Mouse (Mus musculus) midbrain, embryonic 14.5 days (tissue): ENCODE results near the gene Nectin3. TPM values are rescaled to one million over a fixed set of nuclear protein-coding genes. Genes with fewer than 3 reads are reported as not detected.

Experiments
- ATAC-seq: fragments of 200-750 bp; cut with Nextera tagmentation; 2 replicates; pipeline ENCODE4 v1.8.0; 2017; ENCODE audit warnings: moderate number of reproducible peaks, moderate library complexity; ENCODE audit not compliant: low FRiP score, low TSS enrichment
- DNase-seq: peaks from one replicate; pipeline ENCODE4 v3.0.0-alpha.2; 2015
- H3K27ac ChIP-seq: fragments of 300-500 bp; sonication (generic); replicated peaks from 2 replicates; pipeline ENCODE4 v1.5.1; 2014; ENCODE audit warnings: mild to moderate bottlenecking, low read depth, low read length, moderate library complexity
- H3K27me3 ChIP-seq: fragments of 300-500 bp; sonication (generic); 2 replicates; pipeline ENCODE4 v1.6.1; 2014; ENCODE audit warnings: low read length, control low read depth, mixed read lengths; ENCODE audit not compliant: control insufficient read depth, insufficient read depth
- H3K36me3 ChIP-seq: fragments of 300-500 bp; sonication (generic); 2 replicates; pipeline ENCODE4 v1.6.1; 2014; ENCODE audit warnings: low read length, control low read depth; ENCODE audit not compliant: control insufficient read depth, insufficient read depth
- H3K4me1 ChIP-seq: fragments of 300-500 bp; sonication (generic); 2 replicates; pipeline ENCODE4 v1.6.1; 2014; ENCODE audit warnings: mild to moderate bottlenecking, antibody characterized with exemption, low read length, control low read depth; ENCODE audit not compliant: control insufficient read depth, insufficient read depth
- H3K4me2 ChIP-seq: fragments of 300-500 bp; sonication (generic); 2 replicates; pipeline ENCODE4 v1.6.1; 2014; ENCODE audit warnings: mild to moderate bottlenecking, low read length, moderate library complexity
- H3K4me3 ChIP-seq: fragments of 300-500 bp; sonication (generic); replicated peaks from 2 replicates; pipeline ENCODE4 v1.5.1; 2014; ENCODE audit warnings: low read depth, low read length
- H3K9ac ChIP-seq: fragments of 300-500 bp; sonication (generic); replicated peaks from 2 replicates; pipeline ENCODE4 v1.6.1; 2014; ENCODE audit warnings: mild to moderate bottlenecking, low read length, moderate library complexity
- H3K9me3 ChIP-seq: fragments of 300-500 bp; sonication (generic); 2 replicates; pipeline ENCODE4 v1.6.1; 2016; ENCODE audit warnings: low read length, control low read depth, mixed read lengths; ENCODE audit not compliant: control insufficient read depth
- WGBS: fragments of 180-500 bp; shearing (Covaris S2); extraction: QIAGEN DNeasy Blood & Tissue Kit; methylation state at CpG from one replicate; pipeline ENCODE4 v1.1.7; 2014; 5-methylcytosine and 5-hydroxymethylcytosine counted together
- polyA plus RNA-seq: library from polyadenylated mRNA; unstranded; fragments of >200 nt; fragmentation: Nextera tagmentation; extraction: Ambion mirVana; gene quantifications from 2 replicates; pipeline ENCODE4 v1.2.1, GENCODE M21; 2014

Gene Nectin3
- polyA plus RNA-seq = 35.9 and 41.3 TPM in 2 replicates

GRCm38 (mm10) chr16:46498421-46498789 is at the start of gene Nectin3:
Nectin3 (minus strand) TSS chr16:46498525.
- no peaks in the 10 kb centered on the region for H3K9me3 ChIP-seq
- no peak for ATAC-seq
- peak within 1 kb of the TSS; percentile 93 for H3K27ac ChIP-seq
- H3K4me1 ChIP-seq = peaks cover 13% of the 10 kb centered on the region
- peak within 1 kb of the TSS; percentile 86 for H3K9ac ChIP-seq
- H3K36me3 ChIP-seq = no peaks in the 10 kb centered on the region
- H3K27me3 ChIP-seq = no peaks in the 10 kb centered on the region
- H3K4me3 ChIP-seq = peak within 1 kb of the TSS; percentile 91
- peak within 1 kb of the TSS; percentile 61 for H3K4me2 ChIP-seq
- WGBS = 6% methylated on average over 4 of the region's 4 CpGs
- no peak for DNase-seq

DNA sequence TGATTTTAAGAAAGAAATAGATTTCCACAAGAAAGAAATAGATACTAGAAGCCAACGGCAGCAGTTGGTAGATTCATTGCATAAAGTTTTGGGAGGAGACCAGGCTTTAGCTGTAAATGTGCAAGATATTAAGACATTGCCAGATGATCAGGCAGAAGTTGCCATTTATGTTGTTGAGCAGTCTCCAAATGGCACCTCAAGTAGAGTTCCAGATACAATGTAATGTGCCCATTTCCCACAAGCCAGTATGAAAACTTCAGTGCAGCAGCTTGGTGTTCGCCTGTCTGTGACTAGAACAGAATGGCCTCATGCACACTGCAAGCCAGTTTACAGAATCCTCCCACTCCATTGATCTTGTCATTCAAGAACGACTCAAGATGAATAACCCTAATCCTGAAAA is 39.8 kb upstream of the Nectin3 start:
- H3K9ac ChIP-seq = no peak overlapping the region
- H3K4me2 ChIP-seq = no peak overlapping the region
- WGBS = 75% methylated on average over 3 of the region's 3 CpGs
- no peaks in the 10 kb centered on the region for H3K36me3 ChIP-seq
- no peak for ATAC-seq
- H3K27me3 ChIP-seq = no peaks in the 10 kb centered on the region
- H3K27ac ChIP-seq = no peak overlapping the region
- no peaks in the 10 kb centered on the region for H3K9me3 ChIP-seq
- H3K4me1 ChIP-seq = no peaks in the 10 kb centered on the region
- no peak overlapping the region for H3K4me3 ChIP-seq
- no peak for DNase-seq

DNA sequence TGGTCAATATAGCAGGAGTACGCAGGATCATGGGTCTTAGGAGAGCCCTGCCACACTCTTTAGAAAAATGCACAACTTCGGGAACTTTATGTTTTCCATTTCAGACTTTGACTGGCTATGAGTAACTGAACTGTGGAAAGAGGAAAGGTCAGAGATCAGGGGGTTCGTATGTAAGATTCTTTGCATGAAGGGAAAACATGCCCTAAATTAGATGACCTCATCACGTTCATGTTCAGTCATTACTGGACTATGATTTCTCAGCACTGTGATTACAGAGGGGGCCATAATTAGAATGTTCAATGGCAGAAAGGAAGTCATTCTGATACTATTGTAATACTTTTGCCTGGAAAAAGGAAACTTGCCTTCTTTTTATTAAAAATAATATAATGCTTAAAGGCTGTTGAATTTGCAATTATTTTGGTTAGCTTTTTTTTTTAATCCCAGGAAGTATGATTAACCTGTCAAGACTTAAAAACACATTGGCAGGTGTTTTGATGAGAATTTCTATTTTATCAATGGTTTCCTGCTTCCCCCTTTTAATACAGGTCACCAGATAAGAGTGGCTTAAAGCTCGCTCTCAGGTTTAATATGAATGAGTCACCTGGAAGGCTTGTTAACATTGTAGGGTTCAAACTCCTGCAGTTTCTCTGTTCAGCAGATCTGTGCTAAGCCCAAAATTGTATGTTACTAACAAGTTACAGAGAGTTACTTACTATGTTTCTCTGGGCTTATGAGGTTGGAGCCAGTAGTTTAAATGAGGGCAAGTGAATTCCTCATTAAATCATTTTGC is 34.3 kb upstream of the Nectin3 start:
- no peaks in the 10 kb centered on the region for H3K9me3 ChIP-seq
- H3K36me3 ChIP-seq = no peaks in the 10 kb centered on the region
- no peak for DNase-seq
- no peak for ATAC-seq
- no peak overlapping the region for H3K4me3 ChIP-seq
- H3K9ac ChIP-seq = no peak overlapping the region
- H3K4me1 ChIP-seq = no peaks in the 10 kb centered on the region; the same call in 1 of the 2 replicates
- WGBS = 87% methylated on average over 5 of the region's 5 CpGs
- no peaks in the 10 kb centered on the region for H3K27me3 ChIP-seq
- H3K27ac ChIP-seq = no peak overlapping the region
- no peak overlapping the region for H3K4me2 ChIP-seq

- 34% methylated on average over 3 of the region's 3 CpGs for WGBS
- Histone ChIP-seq H3K27ac (no peak overlapping the region), H3K4me1 (no peaks in the 10 kb centered on the region; the same call in 1 of the 2 replicates), H3K9ac (no peak overlapping the region), H3K9me3 (no peaks in the 10 kb centered on the region), H3K4me2 (no peak overlapping the region), H3K36me3 (no peaks in the 10 kb centered on the region), H3K4me3 (no peak overlapping the region), H3K27me3 (no peaks in the 10 kb centered on the region)
- DNase-seq (peak; percentile 78), ATAC-seq (peak; percentile 90)
Observed at GRCm38 (mm10) chr16:46531023-46531422, 32.7 kb upstream of the Nectin3 start.

- H3K4me2 ChIP-seq = no peak overlapping the region
- no peaks in the 10 kb centered on the region for H3K4me1 ChIP-seq
- DNase-seq = no peak
- no peaks in the 10 kb centered on the region for H3K9me3 ChIP-seq
- no peaks in the 10 kb centered on the region for H3K36me3 ChIP-seq
- no peak overlapping the region for H3K9ac ChIP-seq
- H3K27me3 ChIP-seq = no peaks in the 10 kb centered on the region
- no peak overlapping the region for H3K27ac ChIP-seq
- ATAC-seq = no peak
- WGBS = 70% methylated on average over 5 of the region's 5 CpGs
- no peak overlapping the region for H3K4me3 ChIP-seq
Observed at GRCm38 (mm10) chr16:46520885-46521417, 22.6 kb upstream of the Nectin3 start.

DNA sequence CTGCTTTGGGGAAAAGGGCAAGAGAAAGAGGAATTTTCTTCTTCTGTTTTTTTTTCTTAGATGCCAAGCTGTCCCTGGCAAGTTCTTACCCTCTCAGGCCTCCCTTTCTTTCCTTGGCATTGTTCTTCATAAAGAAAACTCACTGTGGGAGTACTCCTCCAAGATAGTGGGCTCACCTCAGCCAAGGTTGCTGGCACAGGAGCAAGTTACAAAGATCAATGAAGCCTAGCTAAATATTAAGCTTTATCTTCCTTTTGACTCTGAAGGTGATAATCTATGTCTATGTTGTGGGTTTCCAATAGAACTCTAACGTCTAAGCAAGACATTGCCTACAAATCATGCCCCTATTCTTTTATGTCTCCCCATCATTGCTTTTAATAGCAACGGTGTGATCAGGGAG is 21.3 kb upstream of the Nectin3 start:
- H3K4me3 ChIP-seq = no peak overlapping the region
- H3K27ac ChIP-seq = no peak overlapping the region
- H3K4me2 ChIP-seq = no peak overlapping the region
- no peak for DNase-seq
- no peak overlapping the region for H3K9ac ChIP-seq
- H3K27me3 ChIP-seq = no peaks in the 10 kb centered on the region
- no peak for ATAC-seq
- H3K9me3 ChIP-seq = no peaks in the 10 kb centered on the region
- H3K4me1 ChIP-seq = no peaks in the 10 kb centered on the region
- 98% methylated on average over 2 of the region's 2 CpGs for WGBS
- H3K36me3 ChIP-seq = no peaks in the 10 kb centered on the region

GRCm38 (mm10) chr16:46507944-46508333 is 9.6 kb upstream of the Nectin3 start:
- Histone ChIP-seq H3K9ac (no peak overlapping the region), H3K9me3 (no peaks in the 10 kb centered on the region), H3K27ac (no peak overlapping the region), H3K4me1 (no peaks in the 10 kb centered on the region), H3K4me2 (no peak overlapping the region), H3K36me3 (no peaks in the 10 kb centered on the region), H3K27me3 (no peaks in the 10 kb centered on the region), H3K4me3 (no peak overlapping the region)
- no peak for ATAC-seq
- DNase-seq = no peak
- WGBS = 90% methylated on average over 3 of the region's 3 CpGs

GRCm38 (mm10) chr16:46507260-46507943 is 9.1 kb upstream of the Nectin3 start:
- no peaks in the 10 kb centered on the region for H3K4me1 ChIP-seq
- H3K36me3 ChIP-seq = no peaks in the 10 kb centered on the region
- no peak for ATAC-seq
- H3K27me3 ChIP-seq = no peaks in the 10 kb centered on the region
- no peak overlapping the region for H3K4me3 ChIP-seq
- 41% methylated on average over 3 of the region's 3 CpGs for WGBS
- H3K27ac ChIP-seq = no peak overlapping the region
- H3K9ac ChIP-seq = no peak overlapping the region
- no peak overlapping the region for H3K4me2 ChIP-seq
- no peaks in the 10 kb centered on the region for H3K9me3 ChIP-seq
- DNase-seq = no peak
